Mouse (Mus musculus) G1E-ER4 (cell line): ENCODE measurements around the gene Htt. TPM values are rescaled to one million over a fixed set of nuclear protein-coding genes. Genes with fewer than 3 reads are reported as not detected.
A peak's percentile ranks its signal among the peaks of the same experiment; 100 is the strongest.

Source experiments
- GATA1 ChIP-seq: IDR thresholded peaks from one replicate; pipeline ENCODE4 v1.8.0; 2012; ENCODE audit warnings: low read length, inconsistent platforms
- polyA plus RNA-seq: library from polyadenylated mRNA; stranded (reverse); fragments of >175 nt; gene quantifications from 2 replicates; pipeline ENCODE4 v1.2.3, GENCODE M21; 2012

Gene Htt
- polyA plus RNA-seq, 1 experiment, result 7.3 TPM

DNA sequence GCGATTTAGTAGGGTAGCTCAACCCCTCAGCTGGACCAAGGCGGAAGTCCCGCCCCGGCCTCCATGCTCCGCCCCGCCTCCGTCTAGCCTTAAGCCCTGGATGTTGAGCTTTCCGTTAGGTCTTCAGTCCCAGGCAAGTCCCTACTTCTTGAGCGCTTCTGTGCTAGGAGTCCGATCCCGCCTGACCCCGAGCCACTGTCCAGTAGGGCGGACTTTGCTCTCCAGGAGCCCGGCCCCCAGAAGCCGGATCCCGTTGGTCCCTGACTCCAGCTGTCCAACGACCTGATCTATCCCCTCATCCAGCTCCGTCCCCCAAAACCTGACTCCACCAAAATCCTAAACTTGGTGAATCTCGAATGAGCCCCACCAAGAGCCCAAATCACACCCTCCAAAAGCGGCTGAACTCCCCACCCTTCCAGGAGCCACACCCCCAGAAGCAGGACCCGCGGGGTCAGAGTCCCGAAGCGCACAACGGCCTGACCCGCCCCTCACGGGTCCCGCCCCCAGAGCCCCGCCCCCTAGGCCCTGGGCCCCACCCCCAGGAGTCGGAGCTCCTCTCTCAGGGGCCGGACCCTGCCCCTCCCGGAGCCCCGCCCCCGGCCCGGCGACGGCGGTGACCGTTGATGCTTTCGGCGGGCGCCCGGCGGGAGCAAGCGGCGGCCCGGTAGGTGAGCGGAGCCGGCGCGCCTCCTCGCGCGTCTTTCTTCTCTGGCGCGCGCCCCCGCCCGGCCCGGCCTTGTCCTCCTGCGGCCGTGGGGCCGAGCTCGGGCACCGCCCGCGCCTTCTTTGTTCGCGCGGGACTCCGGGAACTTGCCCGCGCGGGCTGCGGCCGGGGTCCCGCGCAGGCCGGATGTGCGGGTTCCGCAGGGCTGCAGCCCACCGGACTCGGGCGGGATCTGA is 187.6 kb downstream of the Htt start, which contains the start of gene Rgs12:
TSS of gene Rgs12 (plus strand) at position 585 of the 900 bp plus-strand sequence.
- no peak for TF ChIP-seq GATA1

DNA sequence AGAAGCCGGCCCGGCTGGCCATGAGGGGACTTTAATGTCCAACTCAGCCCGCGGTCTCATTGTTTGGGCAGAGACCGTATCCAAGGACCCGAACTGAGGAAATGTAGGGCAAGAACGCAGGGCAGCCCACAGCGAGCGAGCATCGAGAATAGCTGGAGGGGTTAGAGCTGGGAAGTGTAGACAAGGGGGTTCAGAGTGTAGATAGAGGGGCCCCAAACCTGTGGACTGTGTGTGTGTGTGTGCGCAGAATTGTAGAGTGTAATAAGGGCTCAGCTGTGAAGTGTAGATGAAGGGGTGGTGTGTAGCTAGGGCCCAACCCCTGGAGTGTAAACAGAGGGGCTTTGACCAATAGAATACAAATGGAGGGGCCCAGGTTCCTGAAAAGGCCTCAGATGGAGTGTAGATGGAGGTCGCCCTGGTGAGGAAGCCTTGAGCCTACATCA is 188.2 kb downstream of the Htt start:
- TF ChIP-seq GATA1, result no peak

- TF ChIP-seq GATA1, result no peak
Measured at GRCm38 (mm10) chr5:34950486-34951160, 189.1 kb downstream of the Htt start.

- no peak for TF ChIP-seq GATA1
Measured at GRCm38 (mm10) chr5:34951161-34951834, 189.8 kb downstream of the Htt start.

GRCm38 (mm10) chr5:34954508-34954907 is 193.0 kb downstream of the Htt start:
- no peak for TF ChIP-seq GATA1

- no peak for TF ChIP-seq GATA1
Measured at GRCm38 (mm10) chr5:34955630-34956029, 194.1 kb downstream of the Htt start.

- no peak for TF ChIP-seq GATA1
Measured at GRCm38 (mm10) chr5:34956151-34956550, 194.6 kb downstream of the Htt start.

DNA sequence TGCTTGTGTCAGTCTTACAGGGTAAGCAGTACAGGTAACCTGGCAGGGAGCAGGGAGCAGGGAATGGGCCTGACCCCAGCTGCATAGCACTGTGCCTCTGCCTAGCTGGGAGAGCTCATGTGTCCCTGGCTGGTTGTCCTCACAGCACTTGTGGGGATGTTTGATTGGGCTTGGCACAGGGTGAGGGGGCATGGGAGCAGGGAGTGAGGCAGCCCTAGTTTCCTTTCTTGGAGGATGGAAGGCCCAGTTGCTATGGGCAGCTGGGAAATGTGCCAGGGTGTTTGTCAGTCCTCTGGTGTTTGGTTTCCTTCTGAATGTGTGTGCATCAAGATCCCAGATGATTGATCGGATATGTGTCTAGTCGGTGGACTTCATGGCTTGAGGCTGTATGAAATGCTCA is 195.5 kb downstream of the Htt start:
- TF ChIP-seq GATA1, result no peak

GRCm38 (mm10) chr5:34960021-34960420 is 198.5 kb downstream of the Htt start:
- peak; percentile 43 for TF ChIP-seq GATA1

Other genes with a start within 250 kb of the Htt start
- 4.1 and 4.2 TPM in 2 replicates for gene Tnip2, start 247.7 kb upstream of the Htt start, polyA plus RNA-seq
- gene Sh3bp2, start 235.9 kb upstream of the Htt start, polyA plus RNA-seq, result 3.1 and 3.2 TPM in 2 replicates
- 290 and 368 TPM in 2 replicates for gene Add1, start 188.1 kb upstream of the Htt start, polyA plus RNA-seq
- 228 and 296 TPM in 2 replicates for gene Mfsd10, start 124.5 kb upstream of the Htt start, polyA plus RNA-seq
- 37.7 and 44.0 TPM in 2 replicates for gene Nop14, start 101.6 kb upstream of the Htt start, polyA plus RNA-seq
- gene Grk4, start 101.4 kb upstream of the Htt start, polyA plus RNA-seq, result 0.48 and 0.60 TPM in 2 replicates
- gene Msantd1, start 146.3 kb downstream of the Htt start, polyA plus RNA-seq, result 1.0 and 1.3 TPM in 2 replicates
- 5.5 and 5.6 TPM in 2 replicates for gene Rgs12, start 187.7 kb downstream of the Htt start, polyA plus RNA-seq